Mouse (Mus musculus) embryonic fibroblast, embryonic 13.5 days (primary cell): ENCODE results near the gene Pdss2. TPM values are rescaled to one million over a fixed set of nuclear protein-coding genes. Genes with fewer than 3 reads are reported as not detected.

ENCODE experiments used
- H3K27ac ChIP-seq: 2 replicates; pipeline ENCODE4 v1.5.1; 2012; ENCODE audit warnings: low read length, control low read depth, inconsistent platforms; ENCODE audit not compliant: insufficient read depth
- H3K4me1 ChIP-seq: 2 replicates; pipeline ENCODE4 v1.6.1; 2011; ENCODE audit warnings: low read length; ENCODE audit not compliant: control insufficient read depth, insufficient read depth
- H3K4me3 ChIP-seq: 2 replicates; pipeline ENCODE4 v1.5.1; 2011; ENCODE audit warnings: mild to moderate bottlenecking, control low read depth, low read length; ENCODE audit not compliant: insufficient read depth
- CTCF ChIP-seq: IDR thresholded peaks from 2 replicates; pipeline ENCODE4 v1.5.1; 2011; ENCODE audit warnings: mild to moderate bottlenecking, control low read depth, low read length, moderate library complexity, borderline replicate concordance; ENCODE audit not compliant: insufficient read depth
- POLR2A ChIP-seq: IDR thresholded peaks from 2 replicates; pipeline ENCODE4 v1.6.1; 2011; ENCODE audit warnings: low read depth, mild to moderate bottlenecking, control low read depth, low read length, moderate library complexity
- polyA plus RNA-seq: library from polyadenylated mRNA; stranded (reverse); fragments of >200 nt; gene quantifications from 2 replicates; pipeline ENCODE4 v1.2.4, GENCODE M21; 2011; ENCODE audit warnings: low read depth; ENCODE audit not compliant: missing spikeins, insufficient read length

Pdss2 gene
- polyA plus RNA-seq, 1 experiment, result 10.9 TPM

- peaks cover 6% of the 10 kb centered on the region for H3K4me1 ChIP-seq
- H3K4me3 ChIP-seq, result peak overlapping the region; percentile 66
- peak overlapping the region; percentile 70 for H3K27ac ChIP-seq
- TF ChIP-seq CTCF, result no peak
- peak; percentile 46 for TF ChIP-seq POLR2A
Observed at GRCm38 (mm10) chr10:43477865-43478681, 256.8 kb downstream of the Pdss2 start.

DNA sequence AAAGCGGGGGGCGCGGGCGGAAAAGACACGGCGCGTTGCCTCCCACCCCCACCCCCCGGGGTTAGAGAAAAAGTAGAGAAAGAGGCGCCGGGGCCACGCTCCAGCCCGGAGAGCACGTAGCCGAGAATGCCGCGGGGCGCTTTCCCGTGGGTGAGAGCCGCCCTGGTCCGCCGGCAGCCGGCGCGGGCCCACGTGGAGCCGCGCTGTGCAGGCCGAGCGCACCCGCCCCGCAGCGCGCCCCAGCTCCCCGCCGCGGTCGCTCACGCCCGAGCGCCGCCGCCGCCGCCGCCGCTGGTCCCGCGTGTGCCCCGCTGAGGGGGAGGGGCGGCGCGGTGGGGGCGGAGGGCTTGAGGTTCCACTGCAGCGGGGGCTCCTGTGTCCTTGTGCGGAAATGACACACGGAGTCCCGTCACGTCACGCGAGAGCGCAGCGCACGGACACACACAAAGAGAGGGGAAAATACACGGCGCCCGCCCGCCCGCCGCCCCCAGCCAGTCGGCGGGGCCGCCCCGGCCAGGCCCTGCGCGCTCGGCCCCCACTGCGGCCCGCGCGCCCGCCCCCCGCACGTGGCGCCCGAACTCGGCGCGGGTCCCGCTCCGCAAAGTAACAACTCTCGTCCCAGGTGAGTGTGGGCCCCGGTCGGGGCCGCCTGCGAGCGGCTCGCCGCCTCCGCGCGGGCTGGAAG lies 257.6 kb downstream of the Pdss2 start, which contains the start of gene Bend3:
Gene Bend3, plus strand, starts transcription at position 81 of the 685 bp plus-strand sequence.
- Histone ChIP-seq H3K4me1 (peaks cover 6% of the 10 kb centered on the region), H3K27ac (peak within 1 kb of the TSS; percentile 88), H3K4me3 (peak within 1 kb of the TSS; percentile 69)
- no peak for TF ChIP-seq CTCF
- TF ChIP-seq POLR2A, result peak; percentile 30; the same call in 1 of the 2 replicates

DNA sequence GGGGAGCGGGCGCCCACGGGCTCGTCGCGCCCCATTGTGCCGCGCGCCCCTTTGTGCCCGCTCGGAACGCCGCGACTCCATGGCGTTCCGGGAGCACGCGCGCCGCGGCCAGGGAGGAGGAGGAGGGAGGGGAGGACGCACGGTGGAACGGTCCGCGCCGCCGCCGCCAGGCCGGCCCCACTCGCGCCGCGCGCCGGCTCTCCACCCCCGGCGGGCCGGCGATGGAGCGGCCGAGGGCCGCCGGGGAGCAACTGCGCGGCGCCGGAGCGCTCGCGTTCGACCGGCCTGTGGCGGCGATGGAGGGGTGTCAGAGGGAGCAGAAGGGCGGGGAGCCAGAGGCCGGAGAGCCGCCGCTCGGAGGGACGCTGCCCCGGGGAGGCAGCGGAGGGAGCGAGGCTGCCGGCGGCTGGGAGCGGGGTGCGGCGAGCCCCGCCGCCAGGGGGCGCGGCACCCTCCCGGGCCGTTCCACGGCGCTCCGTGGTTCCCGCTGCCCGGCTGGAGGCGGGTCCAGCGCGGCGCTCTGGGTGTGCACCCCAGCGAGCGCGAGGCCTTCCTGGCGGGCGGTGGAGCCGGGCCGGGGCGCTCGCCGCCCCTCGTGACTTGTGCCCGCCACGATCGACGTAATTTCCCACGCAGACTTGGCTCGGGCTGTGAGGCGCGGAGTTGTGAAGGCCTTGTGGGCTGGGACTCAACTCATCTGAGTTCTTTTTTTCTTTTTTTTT lies 258.3 kb downstream of the Pdss2 start:
- peak overlapping the region; percentile 88 for H3K27ac ChIP-seq
- peaks cover 6% of the 10 kb centered on the region for H3K4me1 ChIP-seq
- no peak for TF ChIP-seq CTCF
- peak; percentile 72 for TF ChIP-seq POLR2A
- peak overlapping the region; percentile 69 for H3K4me3 ChIP-seq

DNA sequence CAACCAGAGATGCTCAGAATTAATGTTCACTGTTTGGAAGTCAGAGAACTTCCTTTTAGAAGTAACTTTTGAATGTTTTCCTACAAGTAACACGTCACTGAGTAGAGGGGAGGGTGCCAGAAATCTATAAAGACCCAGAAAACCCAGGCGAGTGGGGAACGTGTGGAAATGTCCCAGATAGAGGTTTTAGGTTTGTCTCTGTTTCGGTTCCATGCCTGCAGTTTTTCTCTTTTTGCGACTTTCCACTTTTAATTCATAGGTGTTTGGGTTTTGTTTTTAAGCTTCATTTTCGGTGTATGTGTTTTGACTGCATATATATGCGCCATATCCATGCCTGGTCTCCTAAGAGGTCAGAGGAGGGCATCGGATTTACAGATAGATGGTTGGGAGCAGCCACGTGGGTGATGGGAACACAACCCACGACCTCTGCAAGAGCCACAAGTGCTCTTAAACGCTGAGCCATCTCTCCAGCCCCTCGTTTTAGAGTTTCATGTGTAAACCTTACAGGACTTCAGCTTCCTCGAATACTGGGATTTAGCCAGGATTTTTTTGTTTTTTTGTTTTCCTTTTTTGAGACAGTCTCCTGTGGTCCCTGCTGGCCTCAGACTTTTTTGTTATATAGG lies 259.1 kb downstream of the Pdss2 start:
- H3K27ac ChIP-seq, result peak overlapping the region; percentile 81
- TF ChIP-seq POLR2A, result no peak; the same call in 1 of the 2 replicates
- no peak for TF ChIP-seq CTCF

DNA sequence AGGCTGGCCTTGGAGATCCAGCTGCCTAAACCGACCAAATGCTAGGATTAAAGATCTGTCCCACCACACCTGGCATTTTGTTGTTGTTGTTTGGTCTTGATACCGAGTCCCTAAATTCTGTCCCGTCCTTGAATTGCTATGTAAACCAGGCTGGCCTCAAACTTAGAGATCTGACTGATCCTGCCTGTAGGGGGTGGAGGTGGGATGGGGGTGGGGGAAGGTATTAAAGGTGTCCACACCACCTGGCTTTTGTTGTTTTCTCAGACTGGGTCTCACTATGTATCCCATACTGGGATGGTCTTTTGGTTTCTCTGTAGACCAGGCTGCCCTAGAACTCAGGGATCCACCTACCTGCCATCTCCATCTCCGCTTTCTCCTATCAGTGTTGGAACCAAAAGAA lies 259.9 kb downstream of the Pdss2 start:
- Histone ChIP-seq H3K4me3 (no peak overlapping the region), H3K4me1 (peaks cover 6% of the 10 kb centered on the region), H3K27ac (no peak overlapping the region)
- TF ChIP-seq CTCF (no peak), POLR2A (no peak)

More for the DNA sequence above, 259.1 kb downstream of the Pdss2 start:
- peak overlapping the region; percentile 67 for H3K4me3 ChIP-seq
- H3K4me1 ChIP-seq, result peaks cover 6% of the 10 kb centered on the region

GRCm38 (mm10) chr10:43482021-43482420 lies 260.7 kb downstream of the Pdss2 start:
- Histone ChIP-seq H3K4me3 (no peak overlapping the region), H3K27ac (no peak overlapping the region), H3K4me1 (peaks cover 6% of the 10 kb centered on the region)
- TF ChIP-seq CTCF (no peak), POLR2A (no peak)

- H3K27ac ChIP-seq, result no peak overlapping the region
- H3K4me1 ChIP-seq, result peaks cover 6% of the 10 kb centered on the region
- TF ChIP-seq POLR2A, result no peak
- no peak for TF ChIP-seq CTCF
- H3K4me3 ChIP-seq, result no peak overlapping the region
Observed at GRCm38 (mm10) chr10:43483426-43483995, 262.2 kb downstream of the Pdss2 start.

GRCm38 (mm10) chr10:43485751-43486268 lies 264.5 kb downstream of the Pdss2 start:
- TF ChIP-seq POLR2A (no peak), CTCF (no peak)
- Histone ChIP-seq H3K27ac (no peak overlapping the region), H3K4me3 (no peak overlapping the region), H3K4me1 (peaks cover 6% of the 10 kb centered on the region)
